ENCODE assay signal across 9 mouse cellular contexts in genomic region chrX:99152566-99153265, GRCm38 (mm10). TPM values are rescaled to one million over a fixed set of nuclear protein-coding genes. Genes with fewer than 3 reads are reported as not detected.
DNase-seq lines count a peak whose midpoint lies in the region; ATAC-seq and TF ChIP-seq lines count a peak whose summit lies in the region.
"Had no signal": no experiment of that assay in that cellular context is flagged by ENCODE, and none has a peak within 500 bp of the region (broad histone marks: within the 10 kb centered on the region; RNA-seq: fewer than 3 reads in every experiment).

No protein-coding gene starts in this region.

- peaks cover 7% of the 10 kb centered on the region for H3K27me3 ChIP-seq in Patski
- 0 out of 2 replicates have a peak, but pooled peaks cover 3% of the 10 kb centered on the region for H3K27me3 ChIP-seq in hindbrain, embryonic 11.5 days (ENCODE audit: control insufficient read depth, insufficient read depth, low read length)

- 28% methylated on average over 9 of the region's 9 CpGs for WGBS in hindbrain, embryonic 11.5 days

- no peaks in the 10 kb centered on the region for H3K36me3 ChIP-seq in hindbrain, embryonic 11.5 days (ENCODE audit: control insufficient read depth, insufficient read depth, low read length)

- H3K4me1 ChIP-seq in hindbrain, embryonic 11.5 days (replicated peaks; ENCODE audit: control insufficient read depth, insufficient read depth, low read length): no peaks in the 10 kb centered on the region; the same call in 1 of the 2 replicates

- no peak for DNase-seq in Patski (ENCODE audit: low read depth, low spot score)
- peak; percentile 80 for DNase-seq in brain, embryonic 14.5 days (ENCODE audit: low read depth)
- peak; percentile 63 for DNase-seq in hindbrain, embryonic 11.5 days (ENCODE audit: low spot score)
- peak; percentile 31 for DNase-seq in neural tube, embryonic 10.5 days (ENCODE audit: extremely low spot score, low spot score)
- DNase-seq in thymus, postnatal 10 days (ENCODE audit: low spot score in 2 of 2): no peak
- DNase-seq in right cerebral cortex, postnatal 36 days (ENCODE audit: low spot score in 2 of 2): no peak
- no peak for DNase-seq in Muller cell, postnatal 12 days (ENCODE audit: inconsistent ontology term)
- DNase-seq: gastrocnemius, postnatal 36 days; heart, postnatal 4 days had no signal

- peak; percentile 48 for ATAC-seq in Patski
- peak; percentile 84 for ATAC-seq in hindbrain, embryonic 11.5 days (ENCODE audit: low FRiP score)

- no peak overlapping the region for H3K9ac ChIP-seq in hindbrain, embryonic 11.5 days (ENCODE audit: low read depth, low read length)

- no peak for TF ChIP-seq CTCF in Patski (IDR thresholded peaks at IDR 0.05)
- TF ChIP-seq CTCF in brain, embryonic 14.5 days (IDR thresholded peaks at IDR 0.05; ENCODE audit: borderline replicate concordance, extremely low read depth, insufficient read depth, insufficient read length): no peak

- TF ChIP-seq POLR2A in brain, embryonic 14.5 days (IDR thresholded peaks at IDR 0.05; ENCODE audit: borderline replicate concordance, extremely low read depth, insufficient read depth, insufficient read length, poor library complexity, severe bottlenecking): no peak

- POLR2A ChIA-PET in Patski (lab: Charles Lee): interaction anchor here (0.6 to 2.2 kb wide), 3 partner anchors 11 to 17 kb away, joined by 3 to 6 read pairs (median 4); partner anchors contain the start of gene Efnb1

- in situ Hi-C loops in Patski (cut with MboI; ENCODE audit: low pct_unique_long_range_greater_than_20kb): no loop called here

- H3K27ac ChIP-seq in hindbrain, embryonic 11.5 days (ENCODE audit: low read depth, low read length): peak overlapping the region; percentile 70

- CTCF ChIA-PET in Patski (lab: Charles Lee): no interaction called here

- H3K9me3 ChIP-seq in hindbrain, embryonic 11.5 days (ENCODE audit: control insufficient read depth, low read length): no peaks in the 10 kb centered on the region

- H3K4me3 ChIP-seq in hindbrain, embryonic 11.5 days (ENCODE audit: low read depth, low read length): no peak overlapping the region

- H3K4me2 ChIP-seq in hindbrain, embryonic 11.5 days (replicated peaks; ENCODE audit: low read depth, low read length): no peak overlapping the region

RNA-seq across cellular contexts. Expression of gene Efnb1, which starts 16.8 kb away (rescaled TPM):
- polyA plus RNA-seq in Patski (2021): 81.4 TPM
- 53.3 and 75.7 TPM in 2 replicates for polyA plus RNA-seq in brain, embryonic 14.5 days (2012; rRNA removed)
- polyA plus RNA-seq in hindbrain, embryonic 11.5 days (2014; fragmentation: Nextera tagmentation; extraction: Ambion mirVana): 35.5 and 37.8 TPM in 2 replicates

Comparison
In these comparisons a context has a peak if more than half of its experiments do, and no peak if none do; other contexts are left out.
1. DNase-seq: peak in brain, embryonic 14.5 days (single experiment), hindbrain, embryonic 11.5 days (single experiment) and neural tube, embryonic 10.5 days (single experiment); none in Patski (single experiment), thymus, postnatal 10 days (0 of 2), right cerebral cortex, postnatal 36 days (0 of 2) and Muller cell, postnatal 12 days (single experiment).